Mouse (Mus musculus) hindbrain, embryonic 16.5 days (tissue): ENCODE results near the gene Ryr3. TPM values are rescaled to one million over a fixed set of nuclear protein-coding genes. Genes with fewer than 3 reads are reported as not detected.

Experiments used
- ATAC-seq: fragments of 200-750 bp; cut with Nextera tagmentation; 2 replicates; pipeline ENCODE4 v1.8.0; 2017; ENCODE audit warnings: moderate TSS enrichment, moderate library complexity
- H3K27ac ChIP-seq: fragments of 300-500 bp; sonication (generic); 2 replicates; pipeline ENCODE4 v1.5.1; 2014; ENCODE audit warnings: low read depth, mild to moderate bottlenecking, control low read depth, low read length, moderate library complexity
- H3K27me3 ChIP-seq: fragments of 300-500 bp; sonication (generic); replicated peaks from 2 replicates; pipeline ENCODE4 v1.6.1; 2014; ENCODE audit warnings: low read length; ENCODE audit not compliant: control insufficient read depth, insufficient read depth
- H3K36me3 ChIP-seq: fragments of 300-500 bp; sonication (generic); 2 replicates; pipeline ENCODE4 v1.6.1; 2014; ENCODE audit warnings: mild to moderate bottlenecking, low read length, moderate library complexity, mixed read lengths; ENCODE audit not compliant: control insufficient read depth, insufficient read depth
- H3K4me1 ChIP-seq: fragments of 300-500 bp; sonication (generic); 2 replicates; pipeline ENCODE4 v1.6.1; 2014; ENCODE audit warnings: low read depth, low read length; ENCODE audit not compliant: control insufficient read depth, insufficient read depth
- H3K4me2 ChIP-seq: fragments of 300-500 bp; sonication (generic); 2 replicates; pipeline ENCODE4 v1.6.1; 2014; ENCODE audit warnings: mild to moderate bottlenecking, low read length, control low read depth, moderate library complexity
- H3K4me3 ChIP-seq: fragments of 300-500 bp; sonication (generic); 2 replicates; pipeline ENCODE4 v1.5.1; 2014; ENCODE audit warnings: mild to moderate bottlenecking, low read length, control low read depth, moderate library complexity
- H3K9ac ChIP-seq: fragments of 300-500 bp; sonication (generic); 2 replicates; pipeline ENCODE4 v1.6.1; 2014; ENCODE audit warnings: low read depth, mild to moderate bottlenecking, control low read depth, low read length, moderate library complexity
- H3K9me3 ChIP-seq: fragments of 300-500 bp; sonication (generic); 2 replicates; pipeline ENCODE4 v1.6.1; 2014; ENCODE audit warnings: mild to moderate bottlenecking, low read length, moderate library complexity; ENCODE audit not compliant: control insufficient read depth
- WGBS: fragments of 180-500 bp; shearing (Covaris S2); extraction: QIAGEN DNeasy Blood & Tissue Kit; methylation state at CpG from one replicate; pipeline ENCODE4 v1.1.7; 2014; 5-methylcytosine and 5-hydroxymethylcytosine counted together
- polyA plus RNA-seq: library from polyadenylated mRNA; unstranded; fragments of >200 nt; fragmentation: Nextera tagmentation; extraction: Ambion mirVana; gene quantifications from 2 replicates; pipeline ENCODE4 v1.2.1, GENCODE M21; 2015

Ryr3 gene
- polyA plus RNA-seq, 1 experiment from 2014 or later = 7.6 TPM

GRCm38 (mm10) chr2:112909142-112909541 is 307.8 kb downstream of the Ryr3 start:
- no peak overlapping the region for H3K9ac ChIP-seq
- H3K9me3 ChIP-seq = no peaks in the 10 kb centered on the region
- no peak overlapping the region for H3K4me2 ChIP-seq
- no peaks in the 10 kb centered on the region for H3K4me1 ChIP-seq
- no peak overlapping the region for H3K4me3 ChIP-seq
- H3K27me3 ChIP-seq = no peaks in the 10 kb centered on the region
- no peak for ATAC-seq
- H3K36me3 ChIP-seq = no peaks in the 10 kb centered on the region
- 77% methylated on average over 4 of the region's 4 CpGs for WGBS
- H3K27ac ChIP-seq = no peak overlapping the region

GRCm38 (mm10) chr2:112900747-112901146 is 316.1 kb downstream of the Ryr3 start:
- WGBS = 78% methylated on average over 5 of the region's 5 CpGs
- no peak for ATAC-seq
- Histone ChIP-seq H3K4me3 (no peak overlapping the region), H3K36me3 (no peaks in the 10 kb centered on the region), H3K4me2 (no peak overlapping the region), H3K27me3 (no peaks in the 10 kb centered on the region), H3K4me1 (no peaks in the 10 kb centered on the region), H3K9ac (no peak overlapping the region), H3K27ac (no peak overlapping the region), H3K9me3 (no peaks in the 10 kb centered on the region)

- Histone ChIP-seq H3K9ac (no peak overlapping the region), H3K9me3 (no peaks in the 10 kb centered on the region), H3K4me2 (no peak overlapping the region), H3K4me1 (no peaks in the 10 kb centered on the region), H3K4me3 (no peak overlapping the region), H3K27ac (no peak overlapping the region), H3K36me3 (no peaks in the 10 kb centered on the region), H3K27me3 (no peaks in the 10 kb centered on the region)
- ATAC-seq = no peak
- 73% methylated on average over 4 of the region's 4 CpGs for WGBS
These were observed 332.3 kb downstream of the Ryr3 start for GRCm38 (mm10) chr2:112884456-112885114.

- no peaks in the 10 kb centered on the region for H3K36me3 ChIP-seq
- H3K9me3 ChIP-seq = no peaks in the 10 kb centered on the region
- WGBS = 69% methylated on average over 2 of the region's 2 CpGs
- no peak overlapping the region for H3K4me2 ChIP-seq
- no peaks in the 10 kb centered on the region for H3K27me3 ChIP-seq
- H3K27ac ChIP-seq = no peak overlapping the region
- H3K9ac ChIP-seq = no peak overlapping the region
- H3K4me3 ChIP-seq = no peak overlapping the region
- no peaks in the 10 kb centered on the region for H3K4me1 ChIP-seq
- no peak for ATAC-seq
These were observed 335.1 kb downstream of the Ryr3 start for GRCm38 (mm10) chr2:112881805-112882204.

GRCm38 (mm10) chr2:112881376-112881775 is 335.5 kb downstream of the Ryr3 start:
- WGBS = 64% methylated on average over 1 of the region's 1 CpGs
- Histone ChIP-seq H3K4me3 (no peak overlapping the region), H3K4me1 (no peaks in the 10 kb centered on the region), H3K4me2 (no peak overlapping the region), H3K9ac (no peak overlapping the region), H3K36me3 (no peaks in the 10 kb centered on the region), H3K9me3 (no peaks in the 10 kb centered on the region), H3K27ac (no peak overlapping the region), H3K27me3 (no peaks in the 10 kb centered on the region)
- ATAC-seq = no peak

GRCm38 (mm10) chr2:112877404-112877803 is 339.5 kb downstream of the Ryr3 start:
- Histone ChIP-seq H3K27ac (no peak overlapping the region), H3K9ac (no peak overlapping the region), H3K9me3 (no peaks in the 10 kb centered on the region), H3K4me1 (no peaks in the 10 kb centered on the region), H3K27me3 (no peaks in the 10 kb centered on the region), H3K36me3 (no peaks in the 10 kb centered on the region), H3K4me3 (no peak overlapping the region), H3K4me2 (no peak overlapping the region)
- ATAC-seq = no peak
- 67% methylated on average over 3 of the region's 3 CpGs for WGBS

- Histone ChIP-seq H3K4me1 (no peaks in the 10 kb centered on the region), H3K27ac (no peak overlapping the region), H3K9ac (no peak overlapping the region), H3K4me2 (no peak overlapping the region), H3K4me3 (no peak overlapping the region), H3K27me3 (no peaks in the 10 kb centered on the region), H3K9me3 (no peaks in the 10 kb centered on the region), H3K36me3 (no peaks in the 10 kb centered on the region)
- WGBS = 56% methylated on average over 2 of the region's 2 CpGs
- no peak for ATAC-seq
These were observed 350.8 kb downstream of the Ryr3 start for GRCm38 (mm10) chr2:112866043-112866551.

- Histone ChIP-seq H3K27ac (no peak overlapping the region), H3K4me3 (no peak overlapping the region), H3K36me3 (no peaks in the 10 kb centered on the region), H3K4me1 (no peaks in the 10 kb centered on the region), H3K9me3 (no peaks in the 10 kb centered on the region), H3K9ac (no peak overlapping the region), H3K27me3 (no peaks in the 10 kb centered on the region), H3K4me2 (no peak overlapping the region)
- no peak for ATAC-seq
- 93% methylated on average over 4 of the region's 4 CpGs for WGBS
These were observed 355.1 kb downstream of the Ryr3 start for GRCm38 (mm10) chr2:112861792-112862191.

GRCm38 (mm10) chr2:112845583-112846512 is 371.0 kb downstream of the Ryr3 start:
- no peak overlapping the region for H3K4me2 ChIP-seq
- peak; percentile 60 for ATAC-seq
- WGBS = 41% methylated on average over 4 of the region's 4 CpGs

More at GRCm38 (mm10) chr2:112845583-112846512, 371.0 kb downstream of the Ryr3 start:
- Histone ChIP-seq H3K9ac (no peak overlapping the region), H3K9me3 (no peaks in the 10 kb centered on the region; the same call in 1 of the 2 replicates), H3K4me3 (no peak overlapping the region), H3K4me1 (no peaks in the 10 kb centered on the region), H3K27ac (no peak overlapping the region), H3K36me3 (no peaks in the 10 kb centered on the region), H3K27me3 (no peaks in the 10 kb centered on the region)
